Mouse (Mus musculus) olfactory bulb, adult 2 months (tissue): ENCODE data around the gene Csnk1d.

Experiments
- CTCF ChIP-seq: fragments of 200-500 bp; IDR thresholded peaks from 2 replicates; pipeline ENCODE4 v1.5.1; 2012; ENCODE audit warnings: low read depth, mild to moderate bottlenecking, low read length, moderate library complexity; ENCODE audit not compliant: insufficient read depth
- POLR2A ChIP-seq: fragments of 200-500 bp; IDR thresholded peaks from 2 replicates; pipeline ENCODE4 v1.6.1; 2012; ENCODE audit warnings: mild to moderate bottlenecking, low read depth, low read length, moderate library complexity; ENCODE audit not compliant: insufficient read depth

DNA sequence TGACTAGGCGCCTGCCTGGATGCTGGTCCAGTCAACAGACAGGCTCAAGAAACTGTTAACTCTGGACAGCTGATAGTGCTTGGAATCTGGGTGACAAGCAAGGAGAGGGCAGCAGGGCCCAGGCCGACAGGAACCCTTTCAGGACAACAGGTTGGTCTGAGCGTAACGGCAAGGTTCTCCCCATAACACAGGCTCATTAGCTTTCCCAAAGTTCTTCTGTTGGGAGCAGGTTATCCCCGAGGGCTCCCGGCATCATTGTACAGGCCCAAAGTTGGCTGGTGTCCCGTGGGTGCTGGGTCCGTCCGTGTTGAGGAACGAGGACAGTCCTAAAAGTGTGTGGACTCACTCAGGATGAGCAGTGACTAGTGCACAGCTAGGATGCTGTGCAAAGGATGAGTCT lies 41.3 kb downstream of the Csnk1d start:
- TF ChIP-seq POLR2A (no peak), CTCF (no peak)
